Mouse (Mus musculus): ENCODE data around the gene Kalrn. TPM values are rescaled to one million over a fixed set of nuclear protein-coding genes. Genes with fewer than 3 reads are reported as not detected.

Kalrn gene
- polyA plus RNA-seq, 1 experiment from 2014 or later, result 43.9 TPM

DNA sequence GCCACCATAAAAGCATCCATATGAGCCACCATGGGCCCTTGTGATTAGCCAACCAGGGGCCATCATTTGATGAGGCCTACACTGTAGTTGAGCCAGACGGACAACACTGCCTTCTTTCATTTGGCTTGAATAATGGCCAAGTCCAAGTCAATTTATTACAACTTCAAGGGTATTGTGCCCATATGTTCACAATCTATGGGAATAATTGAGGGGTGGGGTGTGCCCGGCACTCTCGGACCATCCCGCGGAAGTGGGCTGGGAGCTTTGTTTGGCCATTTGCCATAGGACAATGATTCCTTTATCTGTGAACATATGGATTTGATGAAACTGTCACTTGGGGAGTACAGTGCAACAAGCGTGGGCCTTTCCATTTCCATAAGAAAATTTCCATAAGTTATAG, 89.6 kb downstream of the Kalrn start:
- no peak for ATAC-seq
- no peak overlapping the region for H3K27ac ChIP-seq (ENCODE audit: low read length)
- no peak overlapping the region for H3K4me3 ChIP-seq (replicated peaks; ENCODE audit: low read length)
- 58% methylated on average over 6 of the region's 6 CpGs for WGBS
- peaks cover 18% of the 10 kb centered on the region for H3K4me1 ChIP-seq (replicated peaks; ENCODE audit: control insufficient read depth, insufficient read depth, low read length)
- H3K9me3 ChIP-seq (ENCODE audit: control insufficient read depth, low read length), result no peaks in the 10 kb centered on the region
- H3K9ac ChIP-seq (replicated peaks; ENCODE audit: low read depth, low read length), result no peak overlapping the region
- no peaks in the 10 kb centered on the region for H3K36me3 ChIP-seq (ENCODE audit: control insufficient read depth, insufficient read depth)
- H3K4me2 ChIP-seq (ENCODE audit: low read length), result no peak overlapping the region
- H3K27me3 ChIP-seq (replicated peaks; ENCODE audit: control insufficient read depth, insufficient read depth, low read length), result no peaks in the 10 kb centered on the region

DNA sequence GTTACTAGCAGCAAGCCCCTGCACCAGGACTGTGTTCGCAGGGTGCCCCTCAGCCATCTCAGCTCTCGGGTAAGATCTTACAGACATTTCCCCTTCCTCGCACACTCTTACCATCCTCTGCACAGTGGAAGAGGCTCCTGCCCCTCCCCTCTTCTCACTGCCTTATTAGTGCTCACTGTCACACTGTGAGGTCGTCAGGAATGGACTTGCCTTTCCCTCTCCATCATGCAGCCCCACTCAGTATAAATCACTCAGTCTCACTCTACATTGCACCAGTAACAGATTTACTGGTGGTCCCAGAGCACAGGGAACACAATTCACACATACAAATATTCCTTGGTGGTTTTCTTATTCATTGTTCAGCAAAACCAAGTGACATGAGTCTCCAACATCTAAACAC, 98.6 kb downstream of the Kalrn start:
- Histone ChIP-seq H3K9ac (replicated peaks; ENCODE audit: low read depth, low read length) (no peak overlapping the region), H3K9me3 (ENCODE audit: control insufficient read depth, low read length) (no peaks in the 10 kb centered on the region), H3K27ac (ENCODE audit: low read length) (no peak overlapping the region; the same call in 1 of the 2 replicates), H3K4me2 (ENCODE audit: low read length) (no peak overlapping the region), H3K4me1 (replicated peaks; ENCODE audit: control insufficient read depth, insufficient read depth, low read length) (peaks cover 43% of the 10 kb centered on the region), H3K36me3 (ENCODE audit: control insufficient read depth, insufficient read depth) (no peaks in the 10 kb centered on the region), H3K4me3 (replicated peaks; ENCODE audit: low read length) (no peak overlapping the region), H3K27me3 (replicated peaks; ENCODE audit: control insufficient read depth, insufficient read depth, low read length) (no peaks in the 10 kb centered on the region)
- ATAC-seq, result no peak
- 69% methylated on average over 4 of the region's 4 CpGs for WGBS

DNA sequence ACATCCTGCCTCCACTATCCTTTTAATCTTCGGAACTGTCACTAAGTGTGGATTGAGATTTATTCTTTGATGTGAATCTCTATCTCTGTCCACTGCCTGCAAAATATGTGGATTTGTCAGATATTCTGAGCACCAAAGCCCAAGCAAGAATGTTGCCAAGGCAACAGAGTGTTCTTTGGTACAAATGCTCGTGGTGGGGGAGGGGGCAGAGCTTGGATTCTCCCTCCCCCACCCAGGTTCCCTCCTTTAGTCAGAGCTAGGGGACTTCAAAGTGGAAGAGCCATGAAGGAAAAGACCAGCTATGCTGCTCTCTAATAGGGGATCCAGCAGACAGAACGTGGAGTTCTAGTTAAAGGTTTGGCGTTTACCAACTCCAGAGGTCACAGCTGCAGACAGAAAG, 99.4 kb downstream of the Kalrn start:
- H3K27me3 ChIP-seq (replicated peaks; ENCODE audit: control insufficient read depth, insufficient read depth, low read length), result no peaks in the 10 kb centered on the region
- ATAC-seq, result no peak
- peak overlapping the region; percentile 20; the same call in 1 of the 2 replicates for H3K27ac ChIP-seq (ENCODE audit: low read length)
- no peak overlapping the region for H3K4me3 ChIP-seq (replicated peaks; ENCODE audit: low read length)
- H3K36me3 ChIP-seq (ENCODE audit: control insufficient read depth, insufficient read depth), result no peaks in the 10 kb centered on the region
- peaks cover 52% of the 10 kb centered on the region for H3K4me1 ChIP-seq (replicated peaks; ENCODE audit: control insufficient read depth, insufficient read depth, low read length)
- H3K9me3 ChIP-seq (ENCODE audit: control insufficient read depth, low read length), result no peaks in the 10 kb centered on the region
- no peak overlapping the region for H3K4me2 ChIP-seq (ENCODE audit: low read length)
- no peak overlapping the region for H3K9ac ChIP-seq (replicated peaks; ENCODE audit: low read depth, low read length)
- 33% methylated on average over 4 of the region's 4 CpGs for WGBS

DNA sequence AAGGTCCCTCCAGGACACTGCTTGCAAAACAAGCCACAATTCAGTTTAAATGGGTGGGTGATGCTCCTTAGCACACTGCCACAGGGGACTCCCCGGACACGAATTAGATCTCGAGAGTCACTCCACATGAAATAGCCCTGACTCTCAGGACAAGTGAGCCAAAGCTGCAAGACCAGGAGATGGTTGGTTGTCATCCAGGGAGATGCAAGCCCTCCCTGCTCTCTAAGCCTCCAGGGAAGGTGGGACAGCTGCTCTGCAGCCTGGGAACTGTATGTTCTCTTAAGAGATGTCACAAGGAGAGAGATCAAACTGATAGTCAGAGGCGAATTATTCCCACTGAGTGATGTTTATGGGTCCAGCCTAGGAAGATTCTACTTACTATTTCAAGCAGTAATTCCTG, 101.9 kb downstream of the Kalrn start:
- Histone ChIP-seq H3K9ac (replicated peaks; ENCODE audit: low read depth, low read length) (no peak overlapping the region), H3K4me3 (replicated peaks; ENCODE audit: low read length) (no peak overlapping the region), H3K36me3 (ENCODE audit: control insufficient read depth, insufficient read depth) (no peaks in the 10 kb centered on the region), H3K27ac (ENCODE audit: low read length) (no peak overlapping the region), H3K4me2 (ENCODE audit: low read length) (no peak overlapping the region), H3K27me3 (replicated peaks; ENCODE audit: control insufficient read depth, insufficient read depth, low read length) (no peaks in the 10 kb centered on the region), H3K4me1 (replicated peaks; ENCODE audit: control insufficient read depth, insufficient read depth, low read length) (peaks cover 70% of the 10 kb centered on the region), H3K9me3 (ENCODE audit: control insufficient read depth, low read length) (no peaks in the 10 kb centered on the region)
- no peak for ATAC-seq
- 89% methylated on average over 4 of the region's 4 CpGs for WGBS

DNA sequence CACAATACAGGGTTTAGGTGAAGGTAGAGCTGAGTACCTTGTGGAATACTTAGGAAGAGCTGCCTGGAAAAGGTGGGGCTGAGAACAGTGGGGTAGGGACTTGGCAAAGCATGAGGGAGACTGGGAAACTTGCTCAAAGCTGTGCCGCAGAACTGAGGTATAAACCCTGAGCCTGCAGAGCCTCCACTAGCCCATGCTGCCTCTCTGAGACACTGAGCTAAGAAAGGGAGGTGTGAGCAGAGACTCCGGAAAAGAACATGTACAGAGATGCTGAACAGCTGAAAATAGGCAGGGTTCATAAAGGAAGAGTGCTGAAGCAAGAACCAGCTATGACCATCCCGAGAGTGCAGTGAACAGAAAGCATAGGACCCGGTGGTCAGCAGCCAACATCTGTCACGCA, 103.0 kb downstream of the Kalrn start:
- no peaks in the 10 kb centered on the region for H3K36me3 ChIP-seq (ENCODE audit: control insufficient read depth, insufficient read depth)
- H3K27me3 ChIP-seq (replicated peaks; ENCODE audit: control insufficient read depth, insufficient read depth, low read length), result no peaks in the 10 kb centered on the region
- no peaks in the 10 kb centered on the region for H3K9me3 ChIP-seq (ENCODE audit: control insufficient read depth, low read length)
- H3K4me1 ChIP-seq (replicated peaks; ENCODE audit: control insufficient read depth, insufficient read depth, low read length), result peaks cover 70% of the 10 kb centered on the region
- no peak overlapping the region for H3K9ac ChIP-seq (replicated peaks; ENCODE audit: low read depth, low read length)
- no peak overlapping the region for H3K4me2 ChIP-seq (ENCODE audit: low read length)
- 0 out of 2 replicates have a peak overlapping the region, but pooled peaks have one; percentile 64 for H3K27ac ChIP-seq (ENCODE audit: low read length)
- ATAC-seq, result no peak
- 75% methylated on average over 5 of the region's 5 CpGs for WGBS
- H3K4me3 ChIP-seq (replicated peaks; ENCODE audit: low read length), result no peak overlapping the region

DNA sequence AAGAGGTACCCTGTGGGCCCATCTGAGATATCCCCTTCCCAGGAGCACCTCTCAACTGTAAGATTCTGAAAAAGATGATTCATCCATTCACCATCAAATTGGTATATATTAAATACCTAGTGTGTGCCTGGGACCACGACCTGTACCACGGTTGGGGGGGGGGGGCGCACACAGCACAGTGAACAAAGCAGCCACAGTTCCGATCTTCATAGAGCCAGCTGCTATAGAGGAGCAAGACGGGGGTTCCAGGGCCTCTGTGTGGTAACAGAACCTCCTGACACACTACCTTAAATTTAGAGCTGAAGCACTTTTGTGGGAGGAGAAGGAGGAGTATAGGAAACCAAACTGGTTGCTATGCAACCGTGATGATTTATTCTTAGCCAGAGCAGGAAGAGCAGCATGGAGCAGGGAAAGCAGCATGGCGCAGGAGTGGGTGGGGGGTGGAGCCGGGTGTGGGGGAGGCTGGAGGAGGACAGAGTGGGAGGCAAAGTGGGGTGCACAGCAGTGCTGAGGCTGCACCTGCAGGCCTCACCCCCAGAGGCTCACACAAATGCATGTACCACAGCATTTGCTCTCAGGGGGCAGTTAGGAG, 104.0 kb downstream of the Kalrn start:
- WGBS, result 33% methylated on average over 8 of the region's 8 CpGs
- H3K27me3 ChIP-seq (replicated peaks; ENCODE audit: control insufficient read depth, insufficient read depth, low read length), result no peaks in the 10 kb centered on the region
- H3K9ac ChIP-seq (replicated peaks; ENCODE audit: low read depth, low read length), result 0 out of 2 replicates have a peak overlapping the region, but pooled peaks have one; percentile 6
- peak overlapping the region; percentile 36 for H3K4me2 ChIP-seq (ENCODE audit: low read length)
- H3K36me3 ChIP-seq (ENCODE audit: control insufficient read depth, insufficient read depth), result no peaks in the 10 kb centered on the region
- H3K9me3 ChIP-seq (ENCODE audit: control insufficient read depth, low read length), result no peaks in the 10 kb centered on the region
- peak; percentile 88 for ATAC-seq
- no peak overlapping the region for H3K4me3 ChIP-seq (replicated peaks; ENCODE audit: low read length)
- peak overlapping the region; percentile 64 for H3K27ac ChIP-seq (ENCODE audit: low read length)
- peaks cover 66% of the 10 kb centered on the region for H3K4me1 ChIP-seq (replicated peaks; ENCODE audit: control insufficient read depth, insufficient read depth, low read length)

DNA sequence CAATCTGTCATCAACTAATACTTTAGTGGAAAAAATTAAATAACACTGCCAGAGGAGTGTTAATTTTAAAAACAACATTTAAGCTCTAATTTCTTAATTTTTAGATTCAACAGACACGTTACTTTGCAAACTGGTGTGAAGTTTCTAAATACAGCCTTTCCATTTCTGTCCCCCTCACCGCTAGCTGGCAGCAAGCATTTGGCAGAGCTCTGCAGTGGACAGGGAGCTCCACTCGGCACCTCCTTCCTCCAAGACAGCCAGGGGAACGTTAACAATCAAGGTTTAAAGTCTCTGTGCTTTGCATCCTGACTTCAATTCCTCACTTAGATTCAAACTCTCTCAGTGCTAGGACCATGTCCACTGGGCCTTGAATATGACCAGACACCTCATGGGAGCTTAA, 106.7 kb downstream of the Kalrn start:
- no peak overlapping the region for H3K4me3 ChIP-seq (replicated peaks; ENCODE audit: low read length)
- no peak for ATAC-seq
- H3K27ac ChIP-seq (ENCODE audit: low read length), result no peak overlapping the region
- WGBS, result 35% methylated on average over 4 of the region's 4 CpGs
- no peaks in the 10 kb centered on the region for H3K9me3 ChIP-seq (ENCODE audit: control insufficient read depth, low read length)
- no peaks in the 10 kb centered on the region for H3K36me3 ChIP-seq (ENCODE audit: control insufficient read depth, insufficient read depth)
- H3K27me3 ChIP-seq (replicated peaks; ENCODE audit: control insufficient read depth, insufficient read depth, low read length), result no peaks in the 10 kb centered on the region
- H3K4me1 ChIP-seq (replicated peaks; ENCODE audit: control insufficient read depth, insufficient read depth, low read length), result peaks cover 41% of the 10 kb centered on the region
- no peak overlapping the region for H3K4me2 ChIP-seq (ENCODE audit: low read length)
- no peak overlapping the region for H3K9ac ChIP-seq (replicated peaks; ENCODE audit: low read depth, low read length)

DNA sequence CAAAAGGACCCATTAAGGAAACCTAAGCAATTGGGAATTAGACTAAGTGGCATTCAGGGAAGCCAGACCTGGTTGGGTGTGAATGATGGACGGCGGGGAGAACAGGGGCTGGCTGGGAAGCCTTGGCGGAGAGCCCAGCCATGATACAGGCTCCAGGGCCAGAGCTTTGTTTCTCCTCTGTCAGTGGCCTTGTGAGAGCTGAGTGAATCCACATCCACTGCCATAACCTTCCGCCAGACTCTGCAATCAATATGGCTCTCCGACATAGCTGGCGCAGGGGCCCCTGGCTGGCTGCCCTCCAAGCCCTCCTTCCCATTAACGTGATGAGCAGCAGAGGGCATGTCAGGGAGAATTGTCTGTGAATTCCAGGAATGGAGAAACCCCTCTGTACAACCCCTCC, 117.0 kb downstream of the Kalrn start:
- H3K27ac ChIP-seq (ENCODE audit: low read length), result no peak overlapping the region
- H3K4me1 ChIP-seq (replicated peaks; ENCODE audit: control insufficient read depth, insufficient read depth, low read length), result peaks cover 21% of the 10 kb centered on the region
- H3K27me3 ChIP-seq (replicated peaks; ENCODE audit: control insufficient read depth, insufficient read depth, low read length), result no peaks in the 10 kb centered on the region
- peak; percentile 81 for ATAC-seq
- H3K4me3 ChIP-seq (replicated peaks; ENCODE audit: low read length), result no peak overlapping the region
- H3K36me3 ChIP-seq (ENCODE audit: control insufficient read depth, insufficient read depth), result no peaks in the 10 kb centered on the region
- H3K9me3 ChIP-seq (ENCODE audit: control insufficient read depth, low read length), result no peaks in the 10 kb centered on the region
- 15% methylated on average over 7 of the region's 7 CpGs for WGBS
- H3K4me2 ChIP-seq (ENCODE audit: low read length), result no peak overlapping the region
- H3K9ac ChIP-seq (replicated peaks; ENCODE audit: low read depth, low read length), result no peak overlapping the region

DNA sequence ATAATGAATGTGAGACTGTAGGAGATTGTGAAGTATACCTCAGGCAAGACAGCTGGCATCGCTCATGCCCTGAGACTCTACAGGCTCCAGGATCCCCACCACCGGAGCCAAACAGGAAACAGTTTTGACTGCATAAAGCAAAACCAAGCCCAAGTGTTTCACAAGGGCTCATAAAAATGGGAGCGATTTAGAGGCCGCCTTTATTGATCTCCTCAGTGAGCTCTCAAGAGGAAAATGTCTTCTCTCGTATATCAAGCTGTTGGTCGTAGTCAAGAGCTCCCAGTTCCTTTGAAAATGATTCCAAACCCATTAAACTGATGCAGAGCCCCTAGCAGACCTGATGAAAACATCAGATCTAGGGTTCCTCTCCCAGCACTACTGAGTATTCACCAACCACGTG, 127.7 kb downstream of the Kalrn start:
- Histone ChIP-seq H3K4me2 (ENCODE audit: low read length) (no peak overlapping the region), H3K27ac (ENCODE audit: low read length) (no peak overlapping the region), H3K9me3 (ENCODE audit: control insufficient read depth, low read length) (no peaks in the 10 kb centered on the region), H3K36me3 (ENCODE audit: control insufficient read depth, insufficient read depth) (no peaks in the 10 kb centered on the region), H3K9ac (replicated peaks; ENCODE audit: low read depth, low read length) (no peak overlapping the region), H3K4me3 (replicated peaks; ENCODE audit: low read length) (no peak overlapping the region), H3K4me1 (replicated peaks; ENCODE audit: control insufficient read depth, insufficient read depth, low read length) (peaks cover 12% of the 10 kb centered on the region), H3K27me3 (replicated peaks; ENCODE audit: control insufficient read depth, insufficient read depth, low read length) (no peaks in the 10 kb centered on the region)
- ATAC-seq, result no peak
- 88% methylated on average over 7 of the region's 7 CpGs for WGBS

DNA sequence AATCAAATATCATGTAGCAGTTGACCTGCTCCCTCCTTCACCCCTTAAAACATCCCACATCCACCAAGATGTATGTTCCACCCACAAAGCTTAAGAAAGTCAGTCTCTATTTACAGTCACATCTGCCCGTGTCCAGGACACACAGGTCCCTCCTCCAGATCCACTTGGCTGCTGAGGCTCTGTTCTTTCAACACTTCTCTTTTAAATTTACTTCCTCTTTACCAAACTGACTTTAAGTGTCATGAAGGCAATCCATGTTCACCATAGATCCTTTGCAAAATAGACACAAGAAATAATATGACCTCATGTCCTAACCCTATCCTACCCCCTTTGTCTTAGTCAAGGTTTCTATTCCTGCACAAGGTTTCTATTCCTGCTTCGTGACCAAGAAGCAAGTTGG, 131.6 kb downstream of the Kalrn start:
- no peak overlapping the region for H3K4me2 ChIP-seq (ENCODE audit: low read length)
- H3K27ac ChIP-seq (ENCODE audit: low read length), result no peak overlapping the region
- H3K9me3 ChIP-seq (ENCODE audit: control insufficient read depth, low read length), result no peaks in the 10 kb centered on the region
- H3K36me3 ChIP-seq (ENCODE audit: control insufficient read depth, insufficient read depth), result no peaks in the 10 kb centered on the region
- no peaks in the 10 kb centered on the region for H3K27me3 ChIP-seq (replicated peaks; ENCODE audit: control insufficient read depth, insufficient read depth, low read length)
- H3K4me1 ChIP-seq (replicated peaks; ENCODE audit: control insufficient read depth, insufficient read depth, low read length), result peaks cover 20% of the 10 kb centered on the region
- no peak overlapping the region for H3K9ac ChIP-seq (replicated peaks; ENCODE audit: low read depth, low read length)
- H3K4me3 ChIP-seq (replicated peaks; ENCODE audit: low read length), result no peak overlapping the region
- ATAC-seq, result no peak
- 91% methylated on average over 2 of the region's 2 CpGs for WGBS
